Mouse (Mus musculus) small intestine, adult 2 months (tissue): ENCODE results near the gene Acsl4. TPM values are rescaled to one million over a fixed set of nuclear protein-coding genes. Genes with fewer than 3 reads are reported as not detected.

Source experiments
- H3K27ac ChIP-seq: fragments of 200-500 bp; 2 replicates; pipeline ENCODE4 v1.5.1; 2012; ENCODE audit warnings: low read depth, low read length, control low read depth, inconsistent platforms; ENCODE audit not compliant: insufficient read depth
- H3K27me3 ChIP-seq: fragments of 200-500 bp; 2 replicates; pipeline ENCODE4 v1.6.1; 2012; ENCODE audit warnings: mild to moderate bottlenecking, moderate library complexity, low read length, inconsistent platforms; ENCODE audit not compliant: control insufficient read depth, insufficient read depth
- H3K36me3 ChIP-seq: fragments of 200-500 bp; 2 replicates; pipeline ENCODE4 v1.6.1; 2012; ENCODE audit warnings: mild to moderate bottlenecking, low read length, control low read depth, inconsistent platforms; ENCODE audit not compliant: control insufficient read depth, insufficient read depth
- H3K4me1 ChIP-seq: fragments of 200-500 bp; 2 replicates; pipeline ENCODE4 v1.6.1; 2012; ENCODE audit warnings: low read length, inconsistent platforms, mixed read lengths; ENCODE audit not compliant: control insufficient read depth, insufficient read depth, insufficient read length
- H3K4me3 ChIP-seq: fragments of 200-500 bp; 2 replicates; pipeline ENCODE4 v1.5.1; 2012; ENCODE audit warnings: low read depth, mild to moderate bottlenecking, control low read depth, inconsistent platforms, low read length, moderate library complexity
- CTCF ChIP-seq: fragments of 200-500 bp; IDR thresholded peaks from 2 replicates; pipeline ENCODE4 v1.5.1; 2012; ENCODE audit warnings: low read depth, mild to moderate bottlenecking, control low read depth, inconsistent platforms, low read length, moderate library complexity, mixed read lengths; ENCODE audit not compliant: insufficient replicate concordance, insufficient read length; ENCODE audit errors: extremely low read depth
- POLR2A ChIP-seq: fragments of 200-500 bp; IDR thresholded peaks from 2 replicates; pipeline ENCODE4 v1.6.1; 2012; ENCODE audit warnings: low read depth, mild to moderate bottlenecking, control low read depth, inconsistent platforms, low read length, moderate library complexity
- WGBS: fragments of 180-500 bp; shearing (Covaris S2); methylation state at CpG from one replicate; pipeline ENCODE4 v1.1.7; 2018; 5-methylcytosine and 5-hydroxymethylcytosine counted together
- polyA plus RNA-seq: library from polyadenylated mRNA; depleted of rRNA; stranded (reverse); fragments of >200 nt; gene quantifications from 2 replicates; pipeline ENCODE4 v1.2.3, GENCODE M21; 2012; rRNA removed

Gene Acsl4
- polyA plus RNA-seq, 1 experiment = 0.43 TPM

- no peak for TF ChIP-seq CTCF
- TF ChIP-seq POLR2A = no peak
- H3K27ac ChIP-seq = no peak within 1 kb of the TSS
- no peak within 1 kb of the TSS for H3K4me3 ChIP-seq
- H3K4me1 ChIP-seq = peaks cover 10% of the 10 kb centered on the region
- no peaks in the 10 kb centered on the region for H3K36me3 ChIP-seq
- H3K27me3 ChIP-seq = no peaks in the 10 kb centered on the region
- 66% methylated on average over 31 of the region's 33 CpGs for WGBS
Measured at GRCm38 (mm10) chrX:142305869-142306581, 84.3 kb downstream of the Acsl4 start, which contains the start of gene Kcne1l. Gene Kcne1l (minus strand): TSS chrX:142306294.

GRCm38 (mm10) chrX:142305010-142305868, 85.1 kb downstream of the Acsl4 start:
- Histone ChIP-seq H3K36me3 (no peaks in the 10 kb centered on the region), H3K27me3 (no peaks in the 10 kb centered on the region), H3K27ac (no peak overlapping the region), H3K4me3 (no peak overlapping the region), H3K4me1 (peaks cover 10% of the 10 kb centered on the region)
- no peak for TF ChIP-seq CTCF
- no peak for TF ChIP-seq POLR2A
- 55% methylated on average over 35 of the region's 35 CpGs for WGBS

DNA sequence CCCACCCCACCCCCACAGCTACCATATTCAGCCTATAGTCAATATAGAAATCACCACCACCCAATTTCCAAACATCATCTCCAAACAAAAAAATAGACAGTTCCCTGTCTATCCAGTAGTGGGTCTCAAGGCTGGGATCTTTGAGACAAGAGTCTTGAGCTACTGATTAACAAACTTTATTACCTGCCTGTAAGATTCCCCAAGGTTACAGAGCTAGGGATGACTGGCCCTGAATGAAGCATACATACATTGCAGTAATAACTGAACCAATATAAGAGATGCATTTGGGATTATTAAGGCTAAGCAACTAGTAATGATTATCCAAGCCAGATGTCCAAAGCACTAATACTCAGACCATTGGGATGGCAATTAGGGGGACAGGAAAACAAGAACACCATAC, 85.7 kb downstream of the Acsl4 start:
- TF ChIP-seq CTCF (no peak), POLR2A (no peak)
- Histone ChIP-seq H3K4me1 (peaks cover 10% of the 10 kb centered on the region), H3K4me3 (no peak overlapping the region), H3K36me3 (no peaks in the 10 kb centered on the region), H3K27me3 (no peaks in the 10 kb centered on the region), H3K27ac (no peak overlapping the region)

DNA sequence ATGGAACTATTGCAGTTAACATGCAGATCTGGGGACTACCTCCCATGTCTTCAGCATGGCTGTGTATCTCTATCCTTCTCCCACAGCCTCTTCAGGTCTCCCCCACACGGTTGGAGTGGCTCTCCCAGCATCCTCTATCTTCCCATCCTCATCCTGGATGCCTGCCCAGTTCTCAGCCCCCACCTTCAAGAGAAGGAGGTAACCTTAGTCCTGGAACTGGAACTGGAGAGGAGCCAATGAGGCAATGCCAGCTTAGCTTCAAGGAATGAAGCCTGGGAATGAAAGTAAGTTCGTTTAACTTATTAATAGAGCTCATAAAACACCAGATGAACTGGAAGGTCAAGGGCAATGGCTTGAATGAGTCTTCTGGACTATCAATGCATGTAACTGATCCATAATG, 86.9 kb downstream of the Acsl4 start:
- H3K4me1 ChIP-seq = peaks cover 10% of the 10 kb centered on the region
- 16% methylated on average over 2 of the region's 2 CpGs for WGBS

GRCm38 (mm10) chrX:142285905-142286304, 104.4 kb downstream of the Acsl4 start:
- no peaks in the 10 kb centered on the region for H3K4me1 ChIP-seq
- H3K36me3 ChIP-seq = no peaks in the 10 kb centered on the region
- TF ChIP-seq CTCF (no peak), POLR2A (no peak)
- H3K4me3 ChIP-seq = no peak overlapping the region
- no peak overlapping the region for H3K27ac ChIP-seq
- 50% methylated on average over 5 of the region's 5 CpGs for WGBS
- no peaks in the 10 kb centered on the region for H3K27me3 ChIP-seq

More for the DNA sequence above, 86.9 kb downstream of the Acsl4 start:
- TF ChIP-seq POLR2A = no peak
- no peak for TF ChIP-seq CTCF
- Histone ChIP-seq H3K27ac (no peak overlapping the region), H3K4me3 (no peak overlapping the region), H3K36me3 (no peaks in the 10 kb centered on the region), H3K27me3 (no peaks in the 10 kb centered on the region)

GRCm38 (mm10) chrX:142276573-142276972, 113.8 kb downstream of the Acsl4 start:
- Histone ChIP-seq H3K27me3 (no peaks in the 10 kb centered on the region), H3K4me3 (no peak overlapping the region), H3K36me3 (no peaks in the 10 kb centered on the region), H3K27ac (no peak overlapping the region), H3K4me1 (no peaks in the 10 kb centered on the region)
- WGBS = 61% methylated on average over 3 of the region's 3 CpGs
- TF ChIP-seq CTCF (no peak), POLR2A (no peak)

GRCm38 (mm10) chrX:142276031-142276430, 114.3 kb downstream of the Acsl4 start:
- WGBS = 57% methylated on average over 3 of the region's 3 CpGs
- Histone ChIP-seq H3K4me3 (no peak overlapping the region), H3K4me1 (no peaks in the 10 kb centered on the region), H3K27ac (no peak overlapping the region), H3K27me3 (no peaks in the 10 kb centered on the region), H3K36me3 (no peaks in the 10 kb centered on the region)
- TF ChIP-seq POLR2A (no peak), CTCF (no peak)

Other genes with a start within 250 kb of the Acsl4 start
- not detected in 2 replicates for gene Gucy2f, start 193.6 kb downstream of the Acsl4 start, polyA plus RNA-seq
- gene Nxt2, start 163.8 kb downstream of the Acsl4 start, polyA plus RNA-seq = 0.28 and 0.46 TPM in 2 replicates
- gene Kcne1l, start 84.2 kb downstream of the Acsl4 start, polyA plus RNA-seq = 0.11 TPM in 1 of 2 replicates, not detected in the other